Mouse (Mus musculus) embryonic fibroblast, embryonic 13.5 days (primary cell): ENCODE results near the gene Cd82. TPM values are rescaled to one million over a fixed set of nuclear protein-coding genes. Genes with fewer than 3 reads are reported as not detected.

Experiments used
- H3K27ac ChIP-seq: 2 replicates; pipeline ENCODE4 v1.5.1; 2012; ENCODE audit warnings: low read length, control low read depth, inconsistent platforms; ENCODE audit not compliant: insufficient read depth
- H3K4me1 ChIP-seq: 2 replicates; pipeline ENCODE4 v1.6.1; 2011; ENCODE audit warnings: low read length; ENCODE audit not compliant: control insufficient read depth, insufficient read depth
- H3K4me3 ChIP-seq: 2 replicates; pipeline ENCODE4 v1.5.1; 2011; ENCODE audit warnings: mild to moderate bottlenecking, control low read depth, low read length; ENCODE audit not compliant: insufficient read depth
- CTCF ChIP-seq: IDR thresholded peaks from 2 replicates; pipeline ENCODE4 v1.5.1; 2011; ENCODE audit warnings: mild to moderate bottlenecking, control low read depth, low read length, moderate library complexity, borderline replicate concordance; ENCODE audit not compliant: insufficient read depth
- POLR2A ChIP-seq: IDR thresholded peaks from 2 replicates; pipeline ENCODE4 v1.6.1; 2011; ENCODE audit warnings: low read depth, mild to moderate bottlenecking, control low read depth, low read length, moderate library complexity
- polyA plus RNA-seq: library from polyadenylated mRNA; stranded (reverse); fragments of >200 nt; gene quantifications from 2 replicates; pipeline ENCODE4 v1.2.4, GENCODE M21; 2011; ENCODE audit warnings: low read depth; ENCODE audit not compliant: missing spikeins, insufficient read length

The Cd82 gene
- polyA plus RNA-seq, 1 experiment = 48.6 TPM

DNA sequence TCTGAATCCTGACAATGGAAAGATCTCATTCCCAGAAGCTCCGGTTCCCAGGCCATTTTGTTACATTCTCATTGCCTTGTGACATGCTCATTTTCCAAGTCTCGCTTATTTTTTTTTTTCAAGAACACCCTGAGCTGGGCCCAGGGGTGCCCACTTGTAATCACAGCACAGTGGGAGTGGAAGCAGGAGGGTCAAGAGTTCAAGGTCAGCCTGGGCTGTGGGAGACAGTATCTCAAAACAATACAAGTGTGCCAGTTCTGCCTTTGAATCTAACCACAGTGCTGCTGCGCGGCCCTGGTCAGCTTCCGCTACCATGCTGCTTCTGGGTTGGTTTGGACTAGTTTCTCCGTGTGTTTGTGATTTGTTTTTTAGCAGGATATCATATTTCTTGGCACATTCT, 59.7 kb downstream of the Cd82 start:
- no peak for TF ChIP-seq CTCF
- no peak for TF ChIP-seq POLR2A
- Histone ChIP-seq H3K4me1 (peaks cover 11% of the 10 kb centered on the region), H3K27ac (no peak overlapping the region), H3K4me3 (no peak overlapping the region)

- TF ChIP-seq POLR2A = no peak
- TF ChIP-seq CTCF = no peak
- no peaks in the 10 kb centered on the region for H3K4me1 ChIP-seq
- no peak overlapping the region for H3K27ac ChIP-seq
- H3K4me3 ChIP-seq = no peak overlapping the region
Measured at GRCm38 (mm10) chr2:93391198-93391597, 71.7 kb downstream of the Cd82 start.

DNA sequence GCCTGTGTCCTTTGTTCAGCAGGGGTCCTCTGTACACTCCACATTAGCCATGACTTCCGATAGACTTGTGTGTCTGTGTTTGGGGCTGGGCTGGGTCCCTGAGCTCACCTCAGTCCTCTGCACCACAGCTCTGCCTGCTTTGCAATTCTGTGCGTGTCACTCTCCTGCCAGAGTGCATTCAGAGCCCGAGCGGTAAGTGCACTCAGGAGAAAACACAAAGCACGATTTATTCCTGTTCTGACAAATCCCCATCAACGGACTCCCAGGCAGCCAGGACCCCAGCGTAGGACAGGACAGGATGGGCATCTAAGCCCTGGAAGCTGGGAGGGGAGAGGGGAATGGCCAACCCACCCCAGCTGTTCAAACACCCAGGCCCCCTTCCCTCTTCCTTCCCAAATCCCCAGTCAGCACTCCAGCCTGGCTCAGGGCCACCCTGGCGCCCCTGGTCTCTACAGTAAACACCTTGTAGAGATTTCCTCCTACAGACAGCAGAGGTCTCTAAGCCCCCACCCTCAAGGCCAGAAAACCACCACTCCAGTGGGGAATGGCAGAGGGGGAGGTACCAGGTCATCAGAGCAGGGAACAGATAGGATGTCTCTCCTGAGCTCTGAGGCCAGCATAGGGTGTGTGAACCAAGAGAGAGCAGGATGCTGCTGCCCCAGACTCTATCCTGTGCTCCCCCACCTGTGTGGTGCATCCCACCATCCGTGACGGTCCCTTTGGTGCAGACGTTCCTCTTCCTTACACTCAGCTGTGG, 72.6 kb downstream of the Cd82 start:
- Histone ChIP-seq H3K27ac (no peak overlapping the region), H3K4me1 (no peaks in the 10 kb centered on the region), H3K4me3 (no peak overlapping the region)
- TF ChIP-seq POLR2A = no peak
- no peak for TF ChIP-seq CTCF

GRCm38 (mm10) chr2:93386958-93387357, 76.0 kb downstream of the Cd82 start:
- no peak overlapping the region for H3K27ac ChIP-seq
- TF ChIP-seq POLR2A (no peak), CTCF (no peak)

GRCm38 (mm10) chr2:93383831-93384230, 79.1 kb downstream of the Cd82 start:
- Histone ChIP-seq H3K4me1 (no peaks in the 10 kb centered on the region), H3K27ac (no peak overlapping the region), H3K4me3 (no peak overlapping the region)
- TF ChIP-seq POLR2A = no peak
- TF ChIP-seq CTCF = no peak

More at GRCm38 (mm10) chr2:93386958-93387357, 76.0 kb downstream of the Cd82 start:
- no peak overlapping the region for H3K4me3 ChIP-seq
- no peaks in the 10 kb centered on the region for H3K4me1 ChIP-seq

GRCm38 (mm10) chr2:93380680-93381089, 82.3 kb downstream of the Cd82 start:
- Histone ChIP-seq H3K27ac (no peak overlapping the region), H3K4me3 (no peak overlapping the region), H3K4me1 (no peaks in the 10 kb centered on the region)
- TF ChIP-seq CTCF = no peak
- TF ChIP-seq POLR2A = no peak

DNA sequence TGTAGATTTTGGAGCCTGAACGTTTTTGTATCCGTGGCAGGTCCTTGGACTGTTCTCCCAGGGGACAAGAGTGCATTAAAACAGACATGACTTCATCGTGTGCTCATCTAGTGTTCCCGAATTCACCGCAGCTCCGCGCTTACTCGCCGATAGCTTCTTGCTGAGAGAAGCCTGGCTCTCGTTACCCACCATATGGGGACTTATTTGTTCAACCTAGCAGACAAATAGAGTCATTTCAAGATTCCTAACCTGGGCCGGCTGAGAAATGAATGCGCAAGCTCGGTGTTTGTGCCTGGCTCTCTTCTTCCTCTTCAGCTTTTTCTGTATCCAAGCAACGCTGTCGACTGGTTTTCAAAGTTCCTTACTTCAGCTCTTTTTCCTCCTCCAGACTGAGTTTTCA, 85.1 kb downstream of the Cd82 start:
- no peak overlapping the region for H3K4me3 ChIP-seq
- no peaks in the 10 kb centered on the region for H3K4me1 ChIP-seq
- no peak overlapping the region for H3K27ac ChIP-seq
- no peak for TF ChIP-seq POLR2A
- no peak for TF ChIP-seq CTCF

- Histone ChIP-seq H3K4me1 (no peaks in the 10 kb centered on the region), H3K4me3 (no peak overlapping the region), H3K27ac (no peak overlapping the region)
- TF ChIP-seq POLR2A = no peak
- TF ChIP-seq CTCF = no peak
Measured at GRCm38 (mm10) chr2:93377157-93377556, 85.8 kb downstream of the Cd82 start.

GRCm38 (mm10) chr2:93372872-93373271, 90.1 kb downstream of the Cd82 start:
- no peak overlapping the region for H3K27ac ChIP-seq

GRCm38 (mm10) chr2:93372097-93372571, 90.8 kb downstream of the Cd82 start:
- no peak overlapping the region for H3K4me3 ChIP-seq
- H3K4me1 ChIP-seq = no peaks in the 10 kb centered on the region
- H3K27ac ChIP-seq = no peak overlapping the region
- TF ChIP-seq POLR2A (no peak), CTCF (no peak)

More at GRCm38 (mm10) chr2:93372872-93373271, 90.1 kb downstream of the Cd82 start:
- H3K4me3 ChIP-seq = no peak overlapping the region
- H3K4me1 ChIP-seq = no peaks in the 10 kb centered on the region
- TF ChIP-seq POLR2A (no peak), CTCF (no peak)

Other genes starting within 250 kb of the Cd82 start
- 2.5 and 11.5 TPM in 2 replicates for gene Tspan18, start 128.6 kb downstream of the Cd82 start, polyA plus RNA-seq
- not detected in 2 replicates for gene Gm10803, start 97.4 kb upstream of the Cd82 start, polyA plus RNA-seq
- 3.3 and 8.3 TPM in 2 replicates for gene Alx4, start 179.2 kb upstream of the Cd82 start, polyA plus RNA-seq